Mouse (Mus musculus) lung, adult 2 months (tissue): ENCODE results near the gene Ncf1.

Source experiments
- CTCF ChIP-seq: fragments of 200-500 bp; IDR thresholded peaks from 2 replicates; pipeline ENCODE4 v1.5.1; 2011; ENCODE audit warnings: mild to moderate bottlenecking, low read length, control low read depth; ENCODE audit not compliant: insufficient read depth
- POLR2A ChIP-seq: fragments of 200-500 bp; IDR thresholded peaks from 2 replicates; pipeline ENCODE4 v1.6.1; 2011; ENCODE audit warnings: low read depth, mild to moderate bottlenecking, control low read depth, low read length, borderline replicate concordance; ENCODE audit errors: extremely low read depth

- TF ChIP-seq CTCF (no peak), POLR2A (no peak)
These were observed 8.1 kb downstream of the Ncf1 start for GRCm38 (mm10) chr5:134221278-134221677.
